Mouse (Mus musculus) spleen, adult 2 months (tissue): ENCODE data around the gene Ccdc13. TPM values are rescaled to one million over a fixed set of nuclear protein-coding genes. Genes with fewer than 3 reads are reported as not detected.

Source experiments
- DNase-seq, 2 experiments: peaks; one replicate each; pipeline versions ENCODE4 v3.0.0 to v3.0.0-alpha.2; 2012 to 2021; ENCODE audit warnings: low spot score in 2 of 2, low read depth in 1 of 2
- H3K27ac ChIP-seq: fragments of 200-500 bp; 2 replicates; pipeline ENCODE4 v1.5.1; 2012; ENCODE audit warnings: low read length, inconsistent platforms; ENCODE audit not compliant: insufficient read depth
- H3K27me3 ChIP-seq: fragments of 200-500 bp; 2 replicates; pipeline ENCODE4 v1.6.1; 2012; ENCODE audit warnings: mild to moderate bottlenecking, moderate library complexity, low read length, inconsistent platforms; ENCODE audit not compliant: control insufficient read depth, insufficient read depth
- H3K36me3 ChIP-seq: fragments of 200-500 bp; 2 replicates; pipeline ENCODE4 v1.6.1; 2012; ENCODE audit warnings: mild to moderate bottlenecking, low read length, inconsistent platforms; ENCODE audit not compliant: control insufficient read depth, insufficient read depth
- H3K4me1 ChIP-seq: fragments of 200-500 bp; 2 replicates; pipeline ENCODE4 v1.6.1; 2011; ENCODE audit warnings: inconsistent platforms; ENCODE audit not compliant: control insufficient read depth, insufficient read depth, insufficient read length
- H3K4me3 ChIP-seq: fragments of 200-500 bp; 2 replicates; pipeline ENCODE4 v1.5.1; 2011; ENCODE audit warnings: mild to moderate bottlenecking, inconsistent platforms; ENCODE audit not compliant: insufficient read depth, insufficient read length; ENCODE audit errors: extremely low read depth
- CTCF ChIP-seq: fragments of 200-500 bp; IDR thresholded peaks from 2 replicates; pipeline ENCODE4 v1.5.1; 2011; ENCODE audit warnings: mild to moderate bottlenecking, inconsistent platforms; ENCODE audit not compliant: insufficient read depth, insufficient read length, insufficient replicate concordance; ENCODE audit errors: extremely low read depth
- POLR2A ChIP-seq: fragments of 200-500 bp; IDR thresholded peaks from 2 replicates; pipeline ENCODE4 v1.6.1; 2011; ENCODE audit warnings: low read depth, low read length, inconsistent platforms
- WGBS: fragments of 180-500 bp; shearing (Covaris S2); methylation state at CpG from one replicate; pipeline ENCODE4 v1.1.7; 2018; 5-methylcytosine and 5-hydroxymethylcytosine counted together
- polyA plus RNA-seq: library from polyadenylated mRNA; depleted of rRNA; stranded (reverse); fragments of >200 nt; gene quantifications from 2 replicates; pipeline ENCODE4 v1.2.3, GENCODE M21; 2012

Gene Ccdc13
- polyA plus RNA-seq, 1 experiment = not detected

DNA sequence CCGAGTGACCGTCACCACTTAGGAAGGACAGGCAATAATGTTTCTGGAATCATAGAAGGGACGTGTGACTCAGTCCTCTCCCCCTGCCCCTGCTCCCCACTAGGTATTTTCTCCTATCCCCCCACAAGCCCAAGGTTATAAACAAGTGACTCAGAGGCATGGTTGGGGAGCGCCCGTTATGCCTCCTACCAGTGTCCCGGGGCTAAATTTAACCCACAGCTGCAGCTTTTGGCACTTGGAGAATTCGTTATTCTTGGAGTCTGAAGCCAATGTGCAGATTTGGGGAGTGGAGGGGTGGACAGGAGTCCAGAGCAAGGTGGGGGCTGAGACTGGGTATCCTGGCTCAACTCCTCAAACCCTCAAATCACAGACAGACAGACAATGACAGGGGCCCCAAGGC is 62.8 kb downstream of the Ccdc13 start:
- Histone ChIP-seq H3K27ac (no peak overlapping the region), H3K27me3 (0 out of 2 replicates have a peak, but pooled peaks cover 2% of the 10 kb centered on the region), H3K36me3 (no peaks in the 10 kb centered on the region), H3K4me1 (no peaks in the 10 kb centered on the region), H3K4me3 (no peak overlapping the region)
- TF ChIP-seq CTCF (no peak), POLR2A (no peak)
- DNase-seq = no peak
- 80% methylated on average over 7 of the region's 7 CpGs for WGBS

DNA sequence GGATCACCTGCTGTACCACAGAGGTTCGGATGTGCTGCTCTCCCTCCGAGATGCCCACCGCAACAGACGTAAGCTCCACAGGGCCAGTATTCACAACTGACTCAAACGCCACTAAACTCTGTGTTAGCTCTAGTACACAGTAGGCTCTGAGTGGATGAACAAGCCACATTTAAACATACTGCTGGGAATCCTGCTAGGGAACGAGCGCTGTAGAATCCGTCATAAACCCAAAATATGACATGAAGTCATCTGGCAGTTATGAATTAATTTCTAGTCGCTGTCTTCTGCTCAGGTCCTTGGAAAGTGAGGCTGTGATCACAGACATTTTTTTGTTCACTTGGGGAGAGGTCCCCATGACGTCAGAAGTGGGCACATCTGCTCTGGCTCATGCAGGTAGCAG is 63.3 kb downstream of the Ccdc13 start:
- Histone ChIP-seq H3K27ac (no peak overlapping the region), H3K4me1 (no peaks in the 10 kb centered on the region), H3K36me3 (no peaks in the 10 kb centered on the region), H3K27me3 (0 out of 2 replicates have a peak, but pooled peaks cover 2% of the 10 kb centered on the region), H3K4me3 (no peak overlapping the region)
- 86% methylated on average over 10 of the region's 10 CpGs for WGBS
- TF ChIP-seq CTCF = no peak
- TF ChIP-seq POLR2A = no peak
- DNase-seq = no peak

DNA sequence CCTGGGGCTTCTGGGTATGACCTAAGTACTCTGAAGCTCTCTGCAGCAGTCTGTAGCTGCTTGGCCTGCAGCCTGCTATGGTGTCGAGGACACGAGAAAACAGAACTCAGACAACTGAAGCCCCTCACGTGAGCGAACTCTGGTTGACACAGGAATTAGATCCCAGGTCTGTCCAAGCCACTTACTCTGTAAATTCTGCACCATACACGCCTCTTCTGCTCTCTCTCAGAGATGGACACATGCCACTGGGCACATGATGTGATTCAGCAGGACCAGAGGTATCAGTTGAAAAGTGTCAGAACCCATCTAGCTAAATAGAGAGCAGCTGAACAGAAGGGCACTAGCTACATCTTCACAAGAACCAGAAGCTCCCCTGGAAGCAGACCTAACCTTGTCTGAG is 66.8 kb downstream of the Ccdc13 start:
- TF ChIP-seq POLR2A = no peak
- TF ChIP-seq CTCF = no peak

DNA sequence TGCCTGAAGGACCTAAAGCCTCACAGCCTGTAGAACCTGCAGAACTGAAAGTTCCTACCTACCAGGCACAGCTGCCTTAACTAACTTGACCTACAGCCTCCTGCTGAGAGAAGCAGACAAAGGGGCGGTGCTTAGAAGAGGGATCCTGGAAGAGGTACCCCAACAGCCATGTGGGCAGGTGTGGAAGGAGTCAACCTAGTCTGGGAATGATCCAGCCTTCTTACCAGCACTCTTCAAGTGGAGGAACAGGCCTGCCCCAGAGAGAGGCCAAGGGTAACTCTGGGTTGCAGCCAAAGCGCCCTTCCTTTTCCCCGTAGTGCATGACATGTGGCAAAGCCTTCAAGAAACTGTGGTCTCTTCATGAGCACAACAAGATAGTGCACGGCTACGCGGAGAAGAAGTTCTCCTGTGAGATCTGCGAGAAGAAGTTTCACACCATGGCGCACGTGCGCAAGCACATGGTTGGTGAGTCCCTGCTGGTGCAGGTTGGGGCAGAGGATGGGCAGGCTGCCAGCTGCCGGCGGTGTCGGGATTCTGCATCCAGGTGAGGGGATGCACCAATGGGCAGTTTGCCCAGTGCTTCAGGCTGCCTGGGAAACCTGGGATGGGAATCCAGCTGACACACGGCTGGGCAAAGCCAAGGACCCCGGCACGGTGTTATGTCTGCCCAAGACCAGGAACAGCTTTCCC is 74.0 kb downstream of the Ccdc13 start:
- 59% methylated on average over 16 of the region's 16 CpGs for WGBS
- Histone ChIP-seq H3K36me3 (no peaks in the 10 kb centered on the region), H3K4me3 (no peak overlapping the region), H3K27ac (no peak overlapping the region), H3K4me1 (peaks cover under 1% of the 10 kb centered on the region; the same call in 1 of the 2 replicates), H3K27me3 (peaks cover 4% of the 10 kb centered on the region)
- TF ChIP-seq POLR2A (no peak), CTCF (no peak)
- DNase-seq = no peak

More for the DNA sequence above, 66.8 kb downstream of the Ccdc13 start:
- H3K4me3 ChIP-seq = no peak overlapping the region
- H3K27ac ChIP-seq = no peak overlapping the region
- no peaks in the 10 kb centered on the region for H3K4me1 ChIP-seq
- WGBS = 72% methylated on average over 5 of the region's 5 CpGs
- H3K36me3 ChIP-seq = no peaks in the 10 kb centered on the region
- H3K27me3 ChIP-seq = no peaks in the 10 kb centered on the region
- no peak for DNase-seq

DNA sequence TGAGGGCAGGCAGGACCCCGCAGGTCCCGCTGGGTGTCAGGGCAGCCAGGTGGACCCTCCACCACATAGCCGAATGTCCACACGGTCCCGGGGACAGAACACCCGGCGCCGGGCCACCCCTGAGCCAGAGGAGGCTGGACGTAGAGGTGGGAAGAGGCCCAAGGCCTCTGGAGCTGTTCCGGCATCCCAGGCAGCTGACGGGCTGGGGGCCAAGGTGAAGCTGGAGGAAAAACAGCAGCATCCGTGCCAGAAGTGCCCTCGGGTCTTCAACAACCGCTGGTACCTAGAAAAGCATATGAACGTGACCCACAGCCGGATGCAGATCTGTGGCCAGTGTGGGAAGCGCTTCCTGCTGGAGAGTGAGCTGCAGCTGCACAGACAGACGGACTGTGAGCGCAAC is 75.5 kb downstream of the Ccdc13 start:
- Histone ChIP-seq H3K27ac (no peak overlapping the region), H3K4me1 (peaks cover 12% of the 10 kb centered on the region), H3K36me3 (no peaks in the 10 kb centered on the region), H3K4me3 (no peak overlapping the region), H3K27me3 (peaks cover 19% of the 10 kb centered on the region)
- TF ChIP-seq POLR2A = no peak
- TF ChIP-seq CTCF = no peak
- no peak for DNase-seq
- WGBS = 81% methylated on average over 19 of the region's 19 CpGs

DNA sequence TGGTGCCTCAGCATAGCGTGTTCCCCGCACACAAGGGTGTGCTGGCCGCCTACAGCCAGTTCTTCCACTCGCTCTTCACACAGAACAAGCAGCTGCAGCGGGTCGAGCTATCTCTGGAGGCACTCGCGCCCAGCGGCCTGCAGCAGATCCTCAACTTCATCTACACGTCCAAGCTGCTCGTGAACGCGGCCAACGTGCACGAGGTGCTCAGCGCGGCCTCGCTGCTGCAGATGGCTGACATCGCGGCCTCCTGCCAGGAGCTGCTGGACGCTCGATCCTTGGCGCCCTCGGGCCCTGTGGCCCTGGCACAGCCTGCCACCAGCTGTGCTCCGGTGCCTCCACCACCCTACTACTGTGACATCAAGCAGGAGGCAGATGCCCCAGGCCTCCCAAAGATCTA is 76.5 kb downstream of the Ccdc13 start:
- TF ChIP-seq POLR2A (no peak), CTCF (no peak)
- peaks cover 19% of the 10 kb centered on the region for H3K27me3 ChIP-seq
- H3K36me3 ChIP-seq = no peaks in the 10 kb centered on the region
- no peak for DNase-seq
- peaks cover 12% of the 10 kb centered on the region for H3K4me1 ChIP-seq
- WGBS = 95% methylated on average over 25 of the region's 25 CpGs
- H3K27ac ChIP-seq = no peak overlapping the region
- H3K4me3 ChIP-seq = no peak overlapping the region

DNA sequence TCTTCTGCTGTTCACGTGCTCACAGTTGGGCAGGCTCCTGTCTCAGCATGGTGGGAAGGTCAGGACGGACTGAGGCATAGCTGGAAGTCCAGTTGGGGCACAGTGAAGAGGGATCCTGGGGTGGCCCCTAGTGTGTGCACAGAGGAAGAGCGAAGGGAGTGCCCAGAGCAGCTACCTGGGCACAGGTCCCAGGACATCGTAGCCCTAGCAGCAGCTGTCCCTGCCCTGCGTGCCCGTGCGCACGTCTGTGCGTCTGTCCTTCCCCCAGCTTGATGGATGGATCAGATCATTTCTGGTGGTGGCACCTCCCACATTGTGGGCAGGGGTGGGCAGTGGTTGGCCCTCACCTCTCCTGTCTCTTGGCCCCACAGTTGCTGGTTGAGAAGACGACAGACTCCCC is 77.0 kb downstream of the Ccdc13 start:
- peaks cover 12% of the 10 kb centered on the region for H3K4me1 ChIP-seq
- DNase-seq = no peak
- 82% methylated on average over 10 of the region's 10 CpGs for WGBS
- TF ChIP-seq POLR2A = no peak
- TF ChIP-seq CTCF = no peak
- H3K36me3 ChIP-seq = no peaks in the 10 kb centered on the region
- no peak overlapping the region for H3K27ac ChIP-seq
- peaks cover 19% of the 10 kb centered on the region for H3K27me3 ChIP-seq
- no peak overlapping the region for H3K4me3 ChIP-seq
